In the genomic region with DNA sequence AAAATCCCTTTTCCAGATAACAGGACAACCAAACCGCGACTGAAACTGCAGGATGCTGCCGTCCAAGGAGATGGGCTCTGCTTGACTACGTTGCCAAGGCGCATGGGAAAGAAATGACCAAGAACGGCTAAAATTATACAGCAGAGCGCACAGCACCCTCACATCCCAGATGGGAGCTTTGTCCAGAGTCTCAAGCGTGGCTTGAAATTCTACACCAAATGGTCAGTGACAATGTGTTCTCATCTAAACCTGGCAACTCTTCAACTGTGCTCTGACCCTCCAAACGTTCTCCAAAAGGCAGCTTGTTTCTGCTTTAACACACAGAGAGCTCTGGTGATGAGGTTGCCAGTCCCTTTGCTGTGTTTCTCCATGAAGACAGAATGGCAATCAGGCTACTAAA, we compare ENCODE assay signal across 9 mouse cellular contexts. TPM values are rescaled to one million over a fixed set of nuclear protein-coding genes. Genes with fewer than 3 reads are reported as not detected.
DNase-seq lines count a peak whose midpoint lies in the region; ATAC-seq and TF ChIP-seq lines count a peak whose summit lies in the region.
"Had no signal": no experiment of that assay in that cellular context is flagged by ENCODE, and none has a peak within 500 bp of the region (broad histone marks: within the 10 kb centered on the region; RNA-seq: fewer than 3 reads in every experiment).

No protein-coding gene starts in this region.

- ATAC-seq in forebrain, embryonic 16.5 days = no peak
- ATAC-seq in kidney, embryonic 16.5 days (ENCODE audit: low FRiP score, low TSS enrichment) = no peak
- ATAC-seq in Patski = no peak
- peak; percentile 37; the same call in 1 of the 2 replicates for ATAC-seq in hindbrain, embryonic 16.5 days

- no peak for DNase-seq in forebrain, embryonic 10.5 days (ENCODE audit: extremely low spot score, low spot score)
- DNase-seq in kidney, adult 11 months = no peak
- DNase-seq in Patski (ENCODE audit: low read depth, low spot score) = peak; percentile 46
- no peak for DNase-seq in urinary bladder, postnatal 10 days (ENCODE audit: low spot score)
- DNase-seq in MN1 (ENCODE audit: low spot score) = no peak

- H3K4me3 ChIP-seq in forebrain, embryonic 10.5 days = no peak overlapping the region
- H3K4me3 ChIP-seq in forebrain, embryonic 16.5 days (replicated peaks; ENCODE audit: low read length) = no peak overlapping the region
- no peak overlapping the region for H3K4me3 ChIP-seq in kidney, embryonic 16.5 days (ENCODE audit: low read length)
- no peak overlapping the region for H3K4me3 ChIP-seq in hindbrain, embryonic 16.5 days (ENCODE audit: low read length)
- H3K4me3 ChIP-seq: midbrain, embryonic 12.5 days had no signal

- no peak for TF ChIP-seq CTCF in Patski (IDR thresholded peaks at IDR 0.05)

- CTCF ChIA-PET in Patski (lab: Charles Lee) = interaction anchor here (1.0 to 3.1 kb wide), 3 partner anchors 8 to 223 kb away, joined by 3 to 16 read pairs (median 4); no protein-coding TSS in a partner anchor

- in situ Hi-C loops in Patski (cut with MboI; ENCODE audit: low pct_unique_long_range_greater_than_20kb) = no loop called here

- 73% methylated on average over 9 of the region's 9 CpGs for WGBS in forebrain, embryonic 10.5 days
- 44% methylated on average over 9 of the region's 9 CpGs for WGBS in forebrain, embryonic 16.5 days
- 51% methylated on average over 9 of the region's 9 CpGs for WGBS in kidney, embryonic 16.5 days
- 28% methylated on average over 9 of the region's 9 CpGs for WGBS in hindbrain, embryonic 16.5 days

- H3K27ac ChIP-seq in forebrain, embryonic 10.5 days = 0 out of 2 replicates have a peak overlapping the region, but pooled peaks have one; percentile 12
- H3K27ac ChIP-seq in forebrain, embryonic 16.5 days (ENCODE audit: low read length) = no peak overlapping the region
- peak overlapping the region; percentile 67 for H3K27ac ChIP-seq in kidney, embryonic 16.5 days (ENCODE audit: low read length)
- H3K27ac ChIP-seq in hindbrain, embryonic 16.5 days (ENCODE audit: low read depth, low read length) = peak overlapping the region; percentile 40
- H3K27ac ChIP-seq: midbrain, embryonic 12.5 days had no signal

- H3K4me2 ChIP-seq in forebrain, embryonic 16.5 days (ENCODE audit: low read length) = no peak overlapping the region
- H3K4me2 ChIP-seq in kidney, embryonic 16.5 days (replicated peaks; ENCODE audit: low read depth, low read length) = no peak overlapping the region
- H3K4me2 ChIP-seq in hindbrain, embryonic 16.5 days (ENCODE audit: low read length) = no peak overlapping the region
- H3K4me2 ChIP-seq: midbrain, embryonic 12.5 days had no signal

- peaks cover 75% of the 10 kb centered on the region for H3K36me3 ChIP-seq in forebrain, embryonic 10.5 days (replicated peaks)
- no peaks in the 10 kb centered on the region for H3K36me3 ChIP-seq in forebrain, embryonic 16.5 days (ENCODE audit: control insufficient read depth, insufficient read depth)
- H3K36me3 ChIP-seq in kidney, embryonic 16.5 days (ENCODE audit: insufficient read depth, low read length) = peaks cover 13% of the 10 kb centered on the region
- H3K36me3 ChIP-seq in hindbrain, embryonic 16.5 days (ENCODE audit: control insufficient read depth, insufficient read depth, low read length) = 0 out of 2 replicates have a peak, but pooled peaks cover 2% of the 10 kb centered on the region

- H3K9ac ChIP-seq in forebrain, embryonic 16.5 days (replicated peaks; ENCODE audit: low read depth, low read length) = no peak overlapping the region
- H3K9ac ChIP-seq in kidney, embryonic 16.5 days (replicated peaks; ENCODE audit: low read length) = 0 out of 2 replicates have a peak overlapping the region, but pooled peaks have one; percentile 12
- H3K9ac ChIP-seq in hindbrain, embryonic 16.5 days (ENCODE audit: low read depth, low read length) = no peak overlapping the region
- H3K9ac ChIP-seq: midbrain, embryonic 12.5 days had no signal

- no peaks in the 10 kb centered on the region for H3K9me3 ChIP-seq in forebrain, embryonic 10.5 days
- H3K9me3 ChIP-seq in forebrain, embryonic 16.5 days (ENCODE audit: control insufficient read depth, low read length) = no peaks in the 10 kb centered on the region
- no peaks in the 10 kb centered on the region for H3K9me3 ChIP-seq in kidney, embryonic 16.5 days (ENCODE audit: low read length)
- no peaks in the 10 kb centered on the region for H3K9me3 ChIP-seq in hindbrain, embryonic 16.5 days (ENCODE audit: control insufficient read depth, low read length)
- H3K9me3 ChIP-seq: midbrain, embryonic 12.5 days had no signal

- no peaks in the 10 kb centered on the region for H3K27me3 ChIP-seq in forebrain, embryonic 10.5 days (ENCODE audit: poor library complexity, severe bottlenecking)
- H3K27me3 ChIP-seq in forebrain, embryonic 16.5 days (replicated peaks; ENCODE audit: control insufficient read depth, insufficient read depth, low read length) = 0 out of 2 replicates have a peak, but pooled peaks cover 3% of the 10 kb centered on the region
- no peaks in the 10 kb centered on the region for H3K27me3 ChIP-seq in kidney, embryonic 16.5 days (ENCODE audit: insufficient read depth, low read length)
- no peaks in the 10 kb centered on the region for H3K27me3 ChIP-seq in Patski
- H3K27me3 ChIP-seq in hindbrain, embryonic 16.5 days (replicated peaks; ENCODE audit: control insufficient read depth, insufficient read depth, low read length) = no peaks in the 10 kb centered on the region
- H3K27me3 ChIP-seq: midbrain, embryonic 12.5 days had no signal

- peaks cover 26% of the 10 kb centered on the region for H3K4me1 ChIP-seq in forebrain, embryonic 10.5 days
- H3K4me1 ChIP-seq in forebrain, embryonic 16.5 days (replicated peaks; ENCODE audit: control insufficient read depth, insufficient read depth, low read length) = peaks cover 21% of the 10 kb centered on the region
- peaks cover 30% of the 10 kb centered on the region for H3K4me1 ChIP-seq in kidney, embryonic 16.5 days (ENCODE audit: insufficient read depth, low read length)
- H3K4me1 ChIP-seq in hindbrain, embryonic 16.5 days (ENCODE audit: control insufficient read depth, insufficient read depth, low read depth, low read length) = peaks cover 20% of the 10 kb centered on the region

- POLR2A ChIA-PET in Patski (lab: Charles Lee) = no interaction called here

RNA-seq across cellular contexts. Expression of a gene that starts 39.0 kb away (rescaled TPM):
- 39.4 TPM in 2 replicates for polyA plus RNA-seq in forebrain, embryonic 10.5 days (2016; fragmentation: Nextera tagmentation; extraction: Ambion mirVana)
- 65.6 and 65.8 TPM in 2 replicates for polyA plus RNA-seq in forebrain, embryonic 16.5 days (2015; fragmentation: Nextera tagmentation; extraction: Ambion mirVana)
- polyA plus RNA-seq in kidney, embryonic 16.5 days (2015; fragmentation: Nextera tagmentation; extraction: Ambion mirVana) = 38.3 and 42.8 TPM in 2 replicates
- polyA plus RNA-seq in Patski (2021) = 31.5 TPM
- polyA plus RNA-seq in hindbrain, embryonic 16.5 days (2015; fragmentation: Nextera tagmentation; extraction: Ambion mirVana) = 55.2 and 62.3 TPM in 2 replicates
